Mouse (Mus musculus) kidney, adult 11 months (tissue): ENCODE data around the gene Hsfy2.

Experiments
- DNase-seq: peaks from one replicate; pipeline ENCODE4 v3.0.0; 2022

Gene Hsfy2

DNA sequence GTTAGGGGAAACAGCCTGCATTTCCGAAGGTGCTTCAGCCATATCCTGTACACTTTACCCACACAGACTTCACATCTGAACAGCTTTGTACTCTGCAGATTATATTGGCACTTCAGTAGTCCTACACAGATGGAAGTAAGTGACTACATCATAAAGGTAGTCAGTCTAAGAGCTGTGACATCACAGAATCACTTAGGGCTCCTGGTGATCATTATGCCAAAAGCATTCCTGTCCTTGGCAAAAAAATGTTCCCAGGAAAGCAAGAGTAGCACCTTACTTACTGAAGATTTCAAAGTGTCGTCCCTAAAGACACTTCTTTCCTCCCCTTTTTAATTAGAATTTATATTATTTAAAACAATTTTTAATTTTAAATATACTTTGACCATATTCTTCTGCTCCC lies at the start of gene Hsfy2:
Gene Hsfy2 (minus strand): TSS at position 101 of the 400 bp plus-strand sequence.
- no peak for DNase-seq

GRCm38 (mm10) chr1:56685053-56685557 lies 47.9 kb upstream of the Hsfy2 start:
- DNase-seq: no peak

GRCm38 (mm10) chr1:56684512-56684911 lies 47.3 kb upstream of the Hsfy2 start:
- no peak for DNase-seq

GRCm38 (mm10) chr1:56681258-56681657 lies 44.0 kb upstream of the Hsfy2 start:
- DNase-seq: no peak

DNA sequence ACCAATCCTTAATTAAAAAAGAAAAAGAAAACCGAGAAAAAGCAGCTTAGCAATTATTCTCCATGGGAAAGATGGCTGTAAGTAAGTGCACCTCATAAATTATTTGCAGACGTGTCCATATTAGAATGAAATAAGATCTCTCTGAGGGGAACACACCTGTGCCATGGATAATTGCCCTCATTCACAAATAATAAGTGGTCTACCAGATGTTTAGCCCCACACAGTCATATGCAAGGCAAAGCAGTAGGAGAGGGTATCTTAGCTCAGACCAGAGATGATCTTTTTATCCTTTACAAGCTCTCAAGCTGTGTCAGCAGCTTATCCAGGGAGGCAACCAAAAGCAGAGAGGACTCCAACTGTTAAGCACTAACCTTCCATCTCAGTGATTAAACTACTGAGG lies 38.0 kb upstream of the Hsfy2 start:
- no peak for DNase-seq

GRCm38 (mm10) chr1:56674601-56675000 lies 37.4 kb upstream of the Hsfy2 start:
- DNase-seq: no peak

DNA sequence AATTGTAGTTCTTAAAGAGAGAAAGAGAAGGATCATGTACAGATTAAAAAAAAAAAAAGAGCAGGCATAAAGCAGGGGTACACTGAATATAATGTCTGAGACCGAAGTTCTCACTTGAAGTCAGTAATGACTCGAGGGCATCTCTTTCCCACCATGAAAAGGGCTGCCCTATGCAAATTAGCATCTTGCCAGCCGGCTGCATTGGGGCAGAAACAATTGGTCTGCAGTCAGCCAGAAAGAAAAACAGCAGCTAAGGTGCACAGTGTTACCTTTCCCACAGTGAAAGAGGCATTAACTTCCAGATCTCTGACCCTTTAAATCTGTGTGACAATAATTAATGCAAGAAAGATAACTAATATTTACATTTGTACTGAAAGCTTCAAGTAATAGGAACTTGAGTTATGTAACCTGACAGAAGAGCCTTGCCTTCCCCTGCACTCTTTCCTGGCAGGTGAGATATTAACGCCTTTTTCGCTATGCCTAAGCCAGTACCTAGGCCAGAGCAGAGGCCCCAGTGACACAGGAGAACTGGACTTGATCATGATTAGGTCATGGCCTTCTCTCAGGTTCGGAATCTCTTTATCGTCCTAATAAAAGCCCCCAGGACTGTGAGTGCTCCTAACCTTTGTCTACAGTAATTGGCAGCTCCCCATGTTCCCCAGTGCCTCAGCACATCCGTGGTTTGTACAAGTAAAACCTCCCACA lies 34.2 kb upstream of the Hsfy2 start:
- no peak for DNase-seq

DNA sequence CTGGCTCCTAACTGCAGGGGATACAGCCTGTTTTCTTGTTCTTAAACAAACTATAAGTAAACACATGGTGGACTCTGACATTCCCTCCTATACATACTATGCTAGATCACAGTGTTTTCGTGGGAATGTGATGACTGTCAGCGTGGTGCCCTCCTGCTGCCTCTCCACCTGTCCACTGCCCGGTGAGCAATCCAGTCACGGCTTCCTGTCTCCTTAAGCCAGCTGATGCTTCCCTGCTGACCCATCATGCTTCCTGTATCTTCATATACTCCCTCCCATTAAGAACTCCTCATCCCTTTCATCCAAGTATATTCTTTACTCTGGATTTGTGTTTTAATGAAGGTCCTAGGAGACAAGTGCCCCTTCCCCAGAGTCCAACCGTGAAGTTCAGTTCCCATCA lies 33.3 kb upstream of the Hsfy2 start:
- DNase-seq: no peak

- no peak for DNase-seq
Measured at GRCm38 (mm10) chr1:56664606-56665005, 27.4 kb upstream of the Hsfy2 start.

DNA sequence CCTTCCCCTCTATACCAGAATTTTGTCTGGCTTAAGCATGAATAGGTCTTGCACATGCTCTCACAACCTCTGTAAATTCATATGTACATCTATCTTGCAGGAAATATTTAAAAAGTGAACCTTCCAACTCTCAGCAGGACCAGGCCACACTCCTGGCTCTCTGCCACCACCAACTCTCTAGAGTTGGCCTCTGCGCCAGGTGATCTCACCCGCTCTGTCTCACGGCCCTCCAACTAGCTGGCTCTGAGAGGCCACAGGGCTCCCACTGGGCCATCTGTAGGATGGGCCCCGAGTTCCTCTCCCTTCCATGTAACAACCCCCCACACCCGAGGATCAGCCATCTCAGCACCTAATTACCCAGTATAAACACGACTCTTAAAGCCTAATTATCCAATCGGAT lies 10.4 kb downstream of the Hsfy2 start:
- DNase-seq: no peak

DNA sequence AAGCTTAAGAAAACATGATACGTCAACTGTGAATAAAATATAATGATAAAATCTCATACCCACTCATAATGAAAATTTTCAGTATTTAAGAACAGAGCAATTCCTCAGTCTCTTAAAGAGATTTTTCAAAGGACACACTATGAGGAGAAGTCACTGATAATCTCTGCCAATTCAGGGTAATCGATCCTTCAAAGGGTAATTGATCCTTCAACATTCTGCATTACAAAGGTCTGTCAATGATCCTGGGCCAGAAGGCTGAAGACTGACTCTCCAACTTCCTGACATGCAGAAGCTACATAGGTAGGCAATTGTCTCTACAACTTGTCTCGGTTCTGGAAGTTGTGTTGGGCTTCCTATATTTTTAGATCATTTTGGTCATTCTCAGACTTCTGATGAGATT lies 12.9 kb downstream of the Hsfy2 start:
- no peak for DNase-seq

DNA sequence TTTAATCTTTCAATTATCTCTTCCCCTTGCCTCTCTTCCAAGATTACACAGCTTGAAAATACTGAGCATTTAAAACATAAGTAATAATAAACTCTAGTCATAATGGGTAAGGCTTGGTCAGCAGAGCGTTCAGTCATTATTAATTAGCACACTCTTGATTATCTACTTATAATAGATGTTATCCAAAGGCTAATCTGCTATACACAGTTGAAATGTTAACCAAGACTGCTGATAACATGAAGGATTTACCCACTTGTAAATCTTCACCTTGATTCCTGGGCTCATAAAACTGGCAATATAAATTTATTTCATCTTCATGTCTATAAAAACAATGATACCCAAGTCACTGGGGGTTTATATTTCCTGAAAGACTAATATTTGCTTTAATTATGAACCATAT lies 24.9 kb downstream of the Hsfy2 start:
- no peak for DNase-seq
